Mouse (Mus musculus) kidney, postnatal 14 days (tissue): ENCODE measurements at regions not wholly inside any gene's neighbourhood (a gene's known extent, or its start where the extent isn't known, plus 50 kb on each side); places are given as distances from the start of the nearest gene placed in this dataset.

ENCODE experiments used
- DNase-seq: peaks from one replicate; pipeline ENCODE4 v3.0.0; 2022; ENCODE audit warnings: mixed read lengths

GRCm38 (mm10) chr12:36748345-36748744, 360.0 kb upstream of the Meox2 start:
- no peak for DNase-seq

- no peak for DNase-seq
Measured at GRCm38 (mm10) chr12:36765315-36766058, 342.9 kb upstream of the Meox2 start.

GRCm38 (mm10) chr12:36766167-36766566, 342.2 kb upstream of the Meox2 start:
- no peak for DNase-seq

- DNase-seq = no peak
Measured at GRCm38 (mm10) chr12:36780761-36781160, 327.6 kb upstream of the Meox2 start.

GRCm38 (mm10) chr12:36790866-36791265, 317.5 kb upstream of the Meox2 start:
- no peak for DNase-seq

- no peak for DNase-seq
Measured at GRCm38 (mm10) chr12:36791430-36791829, 316.9 kb upstream of the Meox2 start.

GRCm38 (mm10) chr12:36792205-36792604, 316.1 kb upstream of the Meox2 start:
- no peak for DNase-seq

- no peak for DNase-seq
Measured at GRCm38 (mm10) chr12:36793799-36794198, 314.5 kb upstream of the Meox2 start.

GRCm38 (mm10) chr12:36796201-36796600, 312.1 kb upstream of the Meox2 start:
- no peak for DNase-seq

- no peak for DNase-seq
Measured at GRCm38 (mm10) chr12:36817938-36818337, 290.4 kb upstream of the Meox2 start.

GRCm38 (mm10) chr12:36818852-36819251, 289.5 kb upstream of the Meox2 start:
- no peak for DNase-seq

GRCm38 (mm10) chr12:36826766-36827165, 281.6 kb upstream of the Meox2 start:
- peak; percentile 17 for DNase-seq

- no peak for DNase-seq
Measured at GRCm38 (mm10) chr12:36831307-36831997, 276.9 kb upstream of the Meox2 start.

GRCm38 (mm10) chr12:36842957-36843356, 265.4 kb upstream of the Meox2 start:
- DNase-seq = no peak

- DNase-seq = no peak
Measured at GRCm38 (mm10) chr12:36845130-36845529, 263.2 kb upstream of the Meox2 start.

GRCm38 (mm10) chr12:36849086-36849485, 259.3 kb upstream of the Meox2 start:
- DNase-seq = no peak

GRCm38 (mm10) chr12:36863113-36863512, 245.2 kb upstream of the Meox2 start:
- DNase-seq = no peak

- no peak for DNase-seq
Measured at GRCm38 (mm10) chr12:36880724-36881123, 227.6 kb upstream of the Meox2 start.

GRCm38 (mm10) chr12:36913364-36913763, 195.0 kb upstream of the Meox2 start:
- no peak for DNase-seq

- DNase-seq = no peak
Measured at GRCm38 (mm10) chr12:36917576-36918106, 190.7 kb upstream of the Meox2 start.

- DNase-seq = no peak
Measured at GRCm38 (mm10) chr12:36918294-36918876, 190.0 kb upstream of the Meox2 start.

GRCm38 (mm10) chr12:36923558-36923957, 184.8 kb upstream of the Meox2 start:
- DNase-seq = no peak

GRCm38 (mm10) chr12:36926225-36926624, 182.1 kb upstream of the Meox2 start:
- DNase-seq = no peak

GRCm38 (mm10) chr12:36933118-36933610, 175.2 kb upstream of the Meox2 start:
- DNase-seq = no peak
